Mouse (Mus musculus) v-Abl transformed pro-B cells (cell line): ENCODE data around the gene Fgf15.

Source experiments
- in situ Hi-C, 2 experiments: fragments of 400-800 bp; cut with MboI; formaldehyde crosslinking; loops; one replicate each; pipeline ENCODE4 v1.15.1; 2025; ENCODE audit not compliant: unreplicated experiment in 2 of 2

Fgf15 gene

DNA sequence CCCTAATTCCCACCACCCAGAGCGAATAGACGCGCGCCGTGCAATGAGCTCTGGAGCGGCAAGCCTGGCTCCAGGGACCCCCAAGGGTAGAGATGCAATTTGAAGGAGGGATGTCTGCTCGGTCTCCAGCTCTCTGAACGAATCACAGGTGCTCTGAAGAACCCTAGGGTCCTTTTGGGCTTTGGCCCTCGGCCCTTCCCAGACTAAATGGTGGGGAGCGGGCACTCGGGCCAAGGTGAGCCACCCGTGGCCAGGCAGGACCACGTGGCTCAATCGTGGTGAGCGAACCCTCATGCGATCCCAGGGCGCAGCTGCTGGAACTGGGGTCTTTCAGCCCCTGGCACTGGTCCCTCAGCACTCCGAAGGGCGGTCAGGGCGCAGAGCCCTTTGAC, 46.4 kb downstream of the Fgf15 start:
- in situ Hi-C loops, result no loop called here

DNA sequence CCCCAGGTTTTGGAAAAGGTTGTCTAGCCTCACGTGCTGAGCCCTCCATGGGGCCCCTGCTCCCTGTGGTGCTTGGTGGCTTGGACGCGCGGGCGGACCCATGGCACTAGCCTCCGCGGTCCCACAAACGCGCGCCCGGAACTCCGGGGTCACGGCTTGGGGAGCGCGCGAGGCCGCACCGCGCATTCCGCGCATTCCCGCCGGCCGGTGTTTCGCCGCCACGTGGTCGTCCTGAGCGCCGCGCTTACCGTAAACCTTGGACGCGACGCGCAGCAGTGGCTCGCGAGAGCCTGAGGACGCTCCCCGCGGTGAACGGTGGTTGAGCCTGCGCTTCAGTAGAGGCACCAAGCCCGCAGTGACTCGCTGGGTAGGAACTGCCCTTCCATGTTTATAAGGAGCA, 46.9 kb downstream of the Fgf15 start:
- in situ Hi-C loops, result no loop called here
